Mouse (Mus musculus): ENCODE results near the gene Rack1. TPM values are rescaled to one million over a fixed set of nuclear protein-coding genes. Genes with fewer than 3 reads are reported as not detected.
"Not testable (repeated sequence)": the region's sequence is repeated elsewhere in the genome, so short reads cannot be mapped to it uniquely, and the experiment has no call there.

Rack1 gene
- polyA plus RNA-seq, 1 experiment from 2014 or later: 444 TPM

DNA sequence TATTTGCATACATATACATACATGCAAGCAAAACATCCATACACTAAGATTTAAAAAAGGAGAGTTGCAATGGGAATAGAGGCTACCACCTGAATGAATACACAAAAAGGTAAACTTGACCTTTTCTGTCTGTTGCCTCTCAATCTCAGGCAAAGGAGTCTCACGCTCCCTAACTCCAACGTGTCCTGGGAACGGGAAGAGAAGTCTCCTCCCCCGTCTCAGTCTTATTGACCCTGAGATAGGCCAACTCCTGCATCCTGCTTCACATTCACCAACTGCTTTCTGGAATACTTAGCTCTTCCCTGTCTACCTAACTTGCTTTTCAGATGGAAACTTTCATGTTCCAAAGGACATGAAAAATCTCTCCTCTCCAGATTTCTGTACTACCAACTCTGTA, 9.3 kb downstream of the Rack1 start:
- H3K9ac ChIP-seq: no peak overlapping the region
- no peak for ATAC-seq (ENCODE audit: extremely low read depth, insufficient number of reproducible peaks, low FRiP score, low TSS enrichment)
- no peak overlapping the region for H3K27ac ChIP-seq (replicated peaks)
- H3K36me3 ChIP-seq: peaks cover 98% of the 10 kb centered on the region
- no peak overlapping the region for H3K4me3 ChIP-seq
- H3K4me1 ChIP-seq: peaks cover 17% of the 10 kb centered on the region
- H3K9me3 ChIP-seq: no peaks in the 10 kb centered on the region
- 49% methylated on average over 4 of the region's 4 CpGs for WGBS
- no peaks in the 10 kb centered on the region for H3K27me3 ChIP-seq (replicated peaks)
- no peak overlapping the region for H3K4me2 ChIP-seq

- 80% methylated on average over 2 of the region's 2 CpGs for WGBS
- H3K27me3 ChIP-seq (replicated peaks): no peaks in the 10 kb centered on the region
- H3K9me3 ChIP-seq: no peaks in the 10 kb centered on the region
- ATAC-seq (ENCODE audit: extremely low read depth, insufficient number of reproducible peaks, low FRiP score, low TSS enrichment): no peak
- no peak overlapping the region for H3K4me3 ChIP-seq
- no peak overlapping the region for H3K4me2 ChIP-seq
- peaks cover 24% of the 10 kb centered on the region for H3K4me1 ChIP-seq
- H3K36me3 ChIP-seq: peaks cover 98% of the 10 kb centered on the region
- H3K27ac ChIP-seq (replicated peaks): no peak overlapping the region
- H3K9ac ChIP-seq: no peak overlapping the region
These were observed 10.0 kb downstream of the Rack1 start for GRCm38 (mm10) chr11:48810142-48810541.

DNA sequence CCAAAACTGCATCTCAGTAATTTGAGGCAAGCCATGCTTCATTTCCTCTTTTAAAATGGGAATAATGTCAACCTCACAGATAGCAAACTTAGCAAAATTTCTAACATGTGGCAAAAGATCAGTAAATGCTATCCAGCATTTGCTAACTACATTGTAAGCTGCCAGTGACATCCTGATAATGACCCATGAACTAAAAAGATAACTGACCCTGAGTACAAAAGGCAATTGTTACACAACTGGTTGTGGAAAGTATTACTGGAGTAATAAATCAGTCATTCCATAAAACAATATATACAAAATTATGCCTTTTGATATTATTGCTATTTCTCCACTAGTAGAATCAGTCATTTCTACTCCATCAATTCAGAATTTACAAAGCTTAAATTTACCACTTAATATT, 13.7 kb downstream of the Rack1 start:
- Histone ChIP-seq H3K9ac (0 out of 2 replicates have a peak overlapping the region, but pooled peaks have one; percentile 33), H3K4me3 (no peak overlapping the region), H3K4me1 (peaks cover 33% of the 10 kb centered on the region), H3K4me2 (no peak overlapping the region), H3K36me3 (peaks cover 69% of the 10 kb centered on the region), H3K27me3 (replicated peaks) (no peaks in the 10 kb centered on the region), H3K9me3 (no peaks in the 10 kb centered on the region), H3K27ac (replicated peaks) (no peak overlapping the region)
- ATAC-seq (ENCODE audit: extremely low read depth, insufficient number of reproducible peaks, low FRiP score, low TSS enrichment): no peak

DNA sequence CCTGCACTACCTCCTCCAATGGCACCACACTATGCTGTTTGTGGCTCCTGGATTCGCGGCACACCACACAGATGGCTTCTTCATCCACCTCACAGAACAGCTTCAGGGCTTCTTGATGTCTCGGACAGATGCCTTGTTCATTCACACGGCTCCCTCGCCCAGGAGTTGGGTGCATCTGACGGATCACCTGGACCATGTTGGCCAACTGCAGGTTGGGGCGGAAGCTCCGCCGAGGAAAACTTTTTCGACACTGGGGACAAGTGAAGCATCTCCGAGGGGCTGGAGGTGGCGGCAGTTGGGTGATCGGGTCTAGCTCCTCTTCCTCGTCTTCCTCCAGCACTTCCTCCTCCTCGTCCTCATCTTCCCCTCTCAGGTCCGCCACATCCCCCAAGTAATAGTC, 15.7 kb downstream of the Rack1 start:
- H3K9ac ChIP-seq: peak overlapping the region; percentile 96
- H3K4me2 ChIP-seq: peak overlapping the region; percentile 94
- H3K27ac ChIP-seq (replicated peaks): 0 out of 2 replicates have a peak overlapping the region, but pooled peaks have one; percentile 99
- peak overlapping the region; percentile 80 for H3K4me3 ChIP-seq
- H3K36me3 ChIP-seq: peaks cover 48% of the 10 kb centered on the region
- H3K4me1 ChIP-seq: peaks cover 28% of the 10 kb centered on the region
- no peaks in the 10 kb centered on the region for H3K27me3 ChIP-seq (replicated peaks)
- no peaks in the 10 kb centered on the region for H3K9me3 ChIP-seq
- WGBS: 74% methylated on average over 16 of the region's 16 CpGs
- ATAC-seq (ENCODE audit: extremely low read depth, insufficient number of reproducible peaks, low FRiP score, low TSS enrichment): no peak

DNA sequence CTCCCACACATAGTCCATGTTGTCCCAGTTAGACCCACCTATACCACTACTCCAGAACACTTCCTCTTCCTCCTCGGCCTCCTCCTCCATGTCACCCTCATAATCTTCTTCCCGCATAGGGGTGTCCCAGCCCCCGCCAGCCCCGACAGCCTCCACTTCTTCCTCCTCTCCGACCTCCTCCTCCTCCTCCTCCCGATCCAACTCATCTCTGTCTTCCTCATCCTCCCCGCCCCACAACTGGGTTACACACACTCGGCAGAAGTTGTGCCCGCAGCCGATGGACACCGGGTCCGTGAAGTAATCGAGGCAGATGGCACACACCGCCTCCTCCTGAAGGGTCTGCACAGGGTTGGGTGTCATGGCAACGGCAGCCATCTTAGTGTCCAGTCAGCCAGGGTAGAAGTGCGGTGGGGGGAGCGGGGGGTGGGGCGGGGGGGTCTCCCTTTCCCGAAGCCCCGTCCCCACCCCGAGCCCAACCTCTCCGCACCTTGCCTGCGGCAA, 16.2 kb downstream of the Rack1 start:
- Histone ChIP-seq H3K36me3 (peaks cover 44% of the 10 kb centered on the region), H3K4me3 (peak overlapping the region; percentile 80), H3K9ac (peak overlapping the region; percentile 96), H3K4me1 (peaks cover 28% of the 10 kb centered on the region), H3K27ac (replicated peaks) (peak overlapping the region; percentile 99), H3K4me2 (peak overlapping the region; percentile 94), H3K9me3 (no peaks in the 10 kb centered on the region), H3K27me3 (replicated peaks) (no peaks in the 10 kb centered on the region)
- 2% methylated on average over 23 of the region's 23 CpGs for WGBS
- peak; percentile 1; the same call in 1 of the 2 replicates for ATAC-seq (ENCODE audit: extremely low read depth, insufficient number of reproducible peaks, low FRiP score, low TSS enrichment)

DNA sequence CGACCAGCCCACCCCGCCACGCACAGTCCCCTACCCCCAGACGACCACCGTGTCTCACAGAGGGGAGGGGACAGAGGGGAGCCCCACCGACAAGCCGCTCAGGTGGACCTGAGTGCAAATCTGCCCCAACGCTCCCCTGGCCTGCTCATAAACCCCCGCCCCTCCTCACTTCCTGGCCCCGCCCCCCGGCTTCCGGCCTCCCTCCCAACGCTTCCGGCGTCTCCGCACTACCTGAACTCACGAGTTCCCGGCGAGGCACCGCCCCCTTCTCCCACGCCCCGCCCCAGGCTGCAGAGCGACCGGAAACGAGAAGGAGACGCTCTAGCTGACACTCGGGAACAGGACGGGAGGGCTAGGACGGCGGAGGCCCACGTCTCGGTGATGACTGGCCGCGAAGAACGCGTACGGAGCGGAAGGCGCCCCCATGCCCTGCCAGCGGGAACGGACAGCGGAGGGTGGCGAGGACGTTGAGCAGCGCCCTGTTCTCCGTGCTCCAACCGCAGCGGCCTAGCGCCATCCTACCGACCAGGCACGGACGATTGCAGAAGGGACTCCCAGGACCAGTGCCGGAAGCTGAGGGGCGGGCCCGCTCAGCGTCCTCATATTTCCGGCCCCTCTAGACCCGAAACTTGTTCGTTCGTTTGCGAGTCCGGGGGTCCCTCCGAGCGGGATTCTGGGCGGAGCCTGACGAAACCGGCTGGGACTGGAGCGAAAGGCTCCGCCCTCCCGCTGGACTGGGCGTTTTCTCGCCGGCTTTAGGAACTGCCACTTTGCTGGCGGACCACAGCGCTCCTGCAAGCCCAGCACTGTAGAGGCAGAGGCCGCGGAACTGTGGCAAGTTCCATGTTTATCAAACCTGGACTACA, 16.9 kb downstream of the Rack1 start, which contains the start of gene Trim41:
Trim41 (minus strand) TSS at position 554 of the 866 bp plus-strand sequence.
- Histone ChIP-seq H3K27me3 (replicated peaks) (no peaks in the 10 kb centered on the region), H3K4me1 (peaks cover 28% of the 10 kb centered on the region), H3K4me3 (peak within 1 kb of the TSS; percentile 80), H3K36me3 (peaks cover 37% of the 10 kb centered on the region), H3K9ac (peak within 1 kb of the TSS; percentile 96), H3K4me2 (peak within 1 kb of the TSS; percentile 94), H3K9me3 (no peaks in the 10 kb centered on the region), H3K27ac (replicated peaks) (peak within 1 kb of the TSS; percentile 99)
- under 1% methylated on average over 76 of the region's 77 CpGs for WGBS
- peak; percentile 94 for ATAC-seq (ENCODE audit: extremely low read depth, insufficient number of reproducible peaks, low FRiP score, low TSS enrichment)

DNA sequence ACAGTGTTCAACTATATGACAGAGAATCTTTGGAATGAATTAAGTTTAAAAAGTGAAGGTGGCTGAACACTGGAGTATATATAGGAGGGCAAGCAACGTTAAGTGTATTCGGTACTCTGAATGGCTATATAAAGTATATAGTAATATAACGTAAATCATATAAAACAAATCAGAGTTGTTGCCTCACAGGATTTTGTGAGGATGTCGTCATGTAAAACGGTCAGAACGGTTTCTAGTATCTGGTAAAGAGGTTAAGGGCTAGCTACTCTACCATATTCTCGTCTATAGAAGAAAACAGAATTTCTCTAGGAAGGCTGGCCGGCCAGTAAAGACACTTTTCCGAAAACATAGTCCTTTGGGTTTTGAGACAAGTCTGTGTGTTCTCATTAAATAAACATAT, 17.7 kb downstream of the Rack1 start:
- WGBS: 4% methylated on average over 9 of the region's 9 CpGs
- Histone ChIP-seq H3K27me3 (replicated peaks) (no peaks in the 10 kb centered on the region), H3K9ac (peak overlapping the region; percentile 96), H3K4me2 (peak overlapping the region; percentile 94), H3K36me3 (peaks cover 29% of the 10 kb centered on the region), H3K27ac (replicated peaks) (peak overlapping the region; percentile 99), H3K4me3 (peak overlapping the region; percentile 80), H3K9me3 (no peaks in the 10 kb centered on the region), H3K4me1 (peaks cover 28% of the 10 kb centered on the region)
- no peak for ATAC-seq (ENCODE audit: extremely low read depth, insufficient number of reproducible peaks, low FRiP score, low TSS enrichment)

DNA sequence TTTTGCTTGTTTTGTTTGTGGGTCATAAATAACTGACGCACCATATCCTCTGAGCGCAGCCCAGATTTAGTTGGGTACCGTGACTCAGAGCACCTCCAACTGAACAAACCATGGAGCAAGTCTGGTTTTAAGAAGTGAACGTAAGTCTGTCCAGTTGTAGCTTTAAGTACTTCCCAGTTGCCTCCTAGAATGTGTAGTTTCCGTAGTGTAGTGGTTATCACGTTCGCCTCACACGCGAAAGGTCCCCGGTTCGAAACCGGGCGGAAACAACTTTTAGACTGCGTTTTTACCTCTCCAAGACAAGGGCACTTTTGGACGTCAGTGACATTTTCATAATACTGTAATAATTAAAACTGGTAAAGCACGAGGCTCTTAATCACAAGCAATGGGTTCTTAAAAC, 18.2 kb downstream of the Rack1 start:
- Histone ChIP-seq H3K9ac (peak overlapping the region; percentile 96), H3K27me3 (replicated peaks) (no peaks in the 10 kb centered on the region), H3K36me3 (peaks cover 24% of the 10 kb centered on the region), H3K27ac (replicated peaks) (peak overlapping the region; percentile 99), H3K4me2 (peak overlapping the region; percentile 94), H3K4me3 (peak overlapping the region; percentile 80), H3K9me3 (no peaks in the 10 kb centered on the region), H3K4me1 (peaks cover 28% of the 10 kb centered on the region)
- ATAC-seq (ENCODE audit: extremely low read depth, insufficient number of reproducible peaks, low FRiP score, low TSS enrichment): no peak
- WGBS: under 1% methylated on average over 16 of the region's 16 CpGs

DNA sequence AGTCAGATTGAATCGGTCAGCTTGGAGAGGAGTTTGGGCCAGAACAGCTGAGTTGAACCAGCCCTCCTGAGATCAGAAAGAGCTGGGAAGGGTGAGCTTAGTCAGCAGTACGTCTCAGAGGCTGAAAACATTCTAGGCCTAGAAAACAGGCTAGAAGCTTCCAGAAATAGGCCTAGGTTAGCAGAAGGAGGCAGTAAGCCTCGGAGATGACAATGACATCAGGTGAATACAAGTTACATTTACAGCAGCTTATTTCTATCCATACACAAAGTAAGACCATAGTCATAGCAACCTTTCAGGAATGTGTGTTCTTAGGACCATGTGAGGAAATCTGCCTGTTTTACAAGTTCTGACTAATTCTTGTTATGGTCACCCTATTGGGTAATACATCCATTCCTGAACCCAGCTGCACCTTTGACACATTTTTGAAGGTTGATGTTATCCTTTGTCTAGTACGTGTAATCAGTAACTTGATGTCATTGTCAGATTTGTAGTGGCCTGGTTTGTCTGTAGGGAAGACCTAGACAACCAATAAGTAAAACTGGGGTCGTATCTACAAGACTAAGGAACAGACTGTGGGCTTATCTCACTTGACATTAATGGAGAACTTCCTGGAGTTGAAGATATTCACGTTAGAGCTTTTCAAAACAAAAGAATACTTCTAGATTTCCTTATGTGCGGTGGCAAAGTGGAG, 19.6 kb downstream of the Rack1 start:
- H3K36me3 ChIP-seq: peaks cover 11% of the 10 kb centered on the region
- peaks cover 7% of the 10 kb centered on the region; the same call in 1 of the 2 replicates for H3K27me3 ChIP-seq (replicated peaks)
- H3K9me3 ChIP-seq: no peaks in the 10 kb centered on the region
- no peak overlapping the region for H3K4me2 ChIP-seq
- no peak overlapping the region for H3K9ac ChIP-seq
- ATAC-seq (ENCODE audit: extremely low read depth, insufficient number of reproducible peaks, low FRiP score, low TSS enrichment): no peak
- H3K4me1 ChIP-seq: peaks cover 31% of the 10 kb centered on the region
- no peak overlapping the region for H3K4me3 ChIP-seq
- WGBS: 57% methylated on average over 7 of the region's 7 CpGs
- H3K27ac ChIP-seq (replicated peaks): peak overlapping the region; percentile 55

DNA sequence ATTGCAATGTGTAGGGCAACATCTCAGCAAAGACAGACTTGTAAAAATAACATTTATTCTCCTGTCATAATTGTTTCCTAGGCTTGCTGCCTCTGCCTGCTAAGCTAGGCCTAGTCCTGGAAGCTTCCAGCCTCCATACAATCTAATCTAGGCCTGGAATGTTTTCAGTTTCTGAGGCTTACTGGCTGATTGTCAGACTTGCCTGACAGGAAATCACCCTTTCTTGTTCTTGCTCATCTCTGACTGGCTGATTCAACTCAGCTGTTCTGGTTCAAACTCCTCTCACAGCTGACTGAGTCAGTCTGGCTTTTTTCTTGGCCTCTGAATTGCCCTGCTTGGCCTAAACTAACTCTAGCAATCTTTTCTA, 20.2 kb downstream of the Rack1 start:
- peak overlapping the region; percentile 55 for H3K27ac ChIP-seq (replicated peaks)
- no peaks in the 10 kb centered on the region for H3K9me3 ChIP-seq
- H3K9ac ChIP-seq: no peak overlapping the region
- no peak for ATAC-seq (ENCODE audit: extremely low read depth, insufficient number of reproducible peaks, low FRiP score, low TSS enrichment)
- peaks cover 6% of the 10 kb centered on the region for H3K36me3 ChIP-seq
- peaks cover 26% of the 10 kb centered on the region for H3K4me1 ChIP-seq
- no peak overlapping the region for H3K4me3 ChIP-seq
- peaks cover 10% of the 10 kb centered on the region; the same call in 1 of the 2 replicates for H3K27me3 ChIP-seq (replicated peaks)
- H3K4me2 ChIP-seq: no peak overlapping the region

DNA sequence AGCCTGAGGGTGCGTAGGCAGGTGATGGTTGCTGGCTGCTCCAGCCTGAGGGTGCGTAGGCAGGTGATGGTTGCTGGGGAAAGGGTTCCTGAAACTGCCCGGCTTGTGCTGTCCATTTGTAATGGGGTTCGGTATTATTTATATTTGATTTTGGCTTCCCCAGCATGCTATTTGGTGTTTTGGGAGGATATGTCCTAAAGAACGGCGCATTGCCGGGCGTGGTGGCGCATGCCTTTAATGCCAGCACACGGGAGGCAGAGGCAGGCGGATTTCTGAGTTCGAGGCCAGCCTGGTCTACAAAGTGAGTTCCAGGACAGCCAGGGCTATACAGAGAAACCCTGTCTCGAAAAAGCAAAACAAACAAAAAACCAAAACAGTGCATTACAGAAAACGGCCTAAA, 21.2 kb downstream of the Rack1 start:
- not testable (repeated sequence) for H3K27ac ChIP-seq (replicated peaks); H3K4me3 ChIP-seq; H3K9me3 ChIP-seq; H3K9ac ChIP-seq; H3K36me3 ChIP-seq; ATAC-seq (ENCODE audit: extremely low read depth, insufficient number of reproducible peaks, low FRiP score, low TSS enrichment); H3K4me2 ChIP-seq
- 74% methylated on average over 14 of the region's 14 CpGs for WGBS
- Histone ChIP-seq H3K27me3 (replicated peaks) (peaks cover 10% of the 10 kb centered on the region; the same call in 1 of the 2 replicates), H3K4me1 (peaks cover 16% of the 10 kb centered on the region)

All from heart, embryonic 13.5 days (tissue).